Mouse (Mus musculus) naive thymus-derived CD4-positive, alpha-beta T cell, adult 2 months (primary cell): Measurements from ENCODE around the gene Strip1.
A peak's percentile ranks its signal among the peaks of the same experiment; 100 is the strongest.
"Not testable (repeated sequence)": the region's sequence is repeated elsewhere in the genome, so short reads cannot be mapped to it uniquely, and the experiment has no call there.

ENCODE experiments used
- DNase-seq: peaks from one replicate; pipeline ENCODE4 v3.0.0-alpha.2; 2011; ENCODE audit warnings: low read depth

The Strip1 gene

GRCm38 (mm10) chr3:107631523-107631958, at the start of gene Strip1:
TSS of gene Strip1 (minus strand) at chr3:107631694.
- DNase-seq = peak; percentile 95

- DNase-seq = no peak
These were observed 49.5 kb upstream of the Strip1 start for GRCm38 (mm10) chr3:107680790-107681576.

GRCm38 (mm10) chr3:107671509-107671908, 40.0 kb upstream of the Strip1 start:
- no peak for DNase-seq

GRCm38 (mm10) chr3:107670500-107670899, 39.0 kb upstream of the Strip1 start:
- no peak for DNase-seq

DNA sequence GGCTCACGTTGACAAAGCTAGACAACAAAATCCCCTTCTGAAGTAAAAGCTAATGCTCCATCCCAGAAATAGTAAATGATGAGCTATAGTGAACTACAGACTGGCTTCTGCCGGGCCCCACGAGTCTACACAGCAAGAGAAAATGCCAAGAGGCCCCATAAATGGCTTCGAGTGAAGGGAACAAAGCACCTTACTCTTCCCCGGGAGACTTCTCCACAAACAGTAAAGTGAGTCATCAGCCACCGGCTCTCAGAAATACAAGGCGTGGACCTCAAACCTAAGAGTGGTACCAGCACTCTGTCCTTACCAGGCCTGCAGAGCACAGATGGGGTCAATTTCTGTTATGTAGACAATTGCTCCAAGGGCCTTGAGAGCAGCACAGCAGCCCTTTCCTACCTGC, 37.3 kb upstream of the Strip1 start:
- no peak for DNase-seq

- no peak for DNase-seq
These were observed 35.9 kb upstream of the Strip1 start for GRCm38 (mm10) chr3:107667426-107667825.

DNA sequence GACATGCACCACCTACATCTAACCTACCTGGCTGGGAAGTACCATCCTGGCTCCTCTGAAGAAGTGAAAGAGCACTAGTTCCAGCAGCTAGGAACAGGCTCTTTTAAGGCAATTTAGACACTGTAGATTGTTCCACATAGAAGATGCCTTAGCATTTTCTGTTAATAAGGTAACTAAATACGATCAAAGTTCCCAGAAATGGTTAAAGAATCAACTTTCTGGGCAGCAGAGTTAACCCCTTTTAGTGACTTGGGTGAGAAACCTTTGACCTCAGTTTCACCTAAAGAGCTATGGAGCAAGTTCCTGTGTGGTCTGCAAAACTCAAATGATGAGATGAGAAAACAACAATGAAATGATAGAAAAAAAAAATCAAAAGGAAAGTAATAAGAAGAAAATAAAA, 33.1 kb upstream of the Strip1 start:
- DNase-seq = no peak

- peak; percentile 5 for DNase-seq
These were observed 27.5 kb upstream of the Strip1 start for GRCm38 (mm10) chr3:107659000-107659399.

GRCm38 (mm10) chr3:107656888-107657287, 25.4 kb upstream of the Strip1 start:
- no peak for DNase-seq

- DNase-seq = no peak
These were observed 24.7 kb upstream of the Strip1 start for GRCm38 (mm10) chr3:107656151-107656550.

GRCm38 (mm10) chr3:107655491-107655890, 24.0 kb upstream of the Strip1 start:
- no peak for DNase-seq

- no peak for DNase-seq
These were observed 23.4 kb upstream of the Strip1 start for GRCm38 (mm10) chr3:107654861-107655260.

GRCm38 (mm10) chr3:107652968-107653367, 21.5 kb upstream of the Strip1 start:
- DNase-seq = no peak

DNA sequence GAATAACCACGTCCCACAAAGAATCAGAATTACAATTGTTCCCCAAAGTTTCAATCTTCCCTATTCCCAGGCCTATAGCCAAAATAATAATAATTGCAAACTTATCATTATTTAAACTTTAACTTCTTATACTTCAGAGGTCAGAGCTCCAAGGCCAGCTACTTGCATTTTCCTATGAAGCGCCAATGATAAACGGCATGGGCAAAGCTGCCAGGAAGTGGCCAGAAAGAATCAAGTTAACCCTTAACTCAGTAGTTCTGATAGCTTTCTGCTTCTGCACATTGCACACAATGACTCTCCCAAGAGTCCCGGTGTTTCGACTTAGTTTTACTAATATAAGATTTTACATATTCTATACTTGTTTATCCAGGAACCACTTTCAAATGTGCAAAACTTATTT, 18.8 kb upstream of the Strip1 start:
- DNase-seq = not testable (repeated sequence)

DNA sequence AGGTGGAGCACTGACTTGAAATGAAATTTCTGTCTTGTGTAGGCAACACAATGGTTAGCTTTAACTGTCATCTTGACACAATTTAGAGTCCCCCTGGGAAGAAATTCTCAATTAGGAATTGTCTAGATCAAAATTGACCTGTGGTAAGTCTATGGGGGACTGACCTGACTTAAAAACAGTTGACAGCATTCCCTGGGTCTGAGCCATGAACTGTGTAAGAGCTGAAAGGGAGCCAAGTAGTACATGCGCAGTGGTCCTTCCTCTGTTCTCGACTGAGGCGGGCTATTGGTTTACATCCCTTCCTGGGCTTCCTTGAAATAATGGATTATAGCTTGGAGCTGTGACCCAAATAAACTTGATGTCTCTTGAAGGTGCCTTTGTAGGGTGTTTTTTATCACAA, 15.5 kb upstream of the Strip1 start:
- DNase-seq = no peak

- DNase-seq = no peak
These were observed 6.2 kb upstream of the Strip1 start for GRCm38 (mm10) chr3:107637606-107638172.

DNA sequence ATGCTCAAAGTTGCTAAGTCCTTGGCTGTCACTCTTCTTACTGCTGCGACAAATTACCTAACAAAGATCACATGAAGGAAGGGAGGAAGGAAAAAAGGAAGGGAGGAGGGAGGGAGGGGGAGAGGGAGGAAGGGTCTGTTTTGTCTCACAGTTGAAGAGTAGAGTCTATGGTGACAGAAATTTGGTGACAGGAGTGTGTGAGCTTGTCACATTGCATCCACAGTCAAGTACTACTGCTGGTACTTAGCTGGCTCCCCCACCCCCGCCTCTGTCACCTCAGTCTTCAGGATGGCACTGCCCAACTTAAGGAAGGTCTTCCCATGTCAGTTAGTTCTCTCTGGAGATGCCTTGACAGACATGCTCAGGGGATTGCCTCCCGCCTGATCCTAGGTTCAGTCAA, 4.7 kb upstream of the Strip1 start:
- no peak for DNase-seq

GRCm38 (mm10) chr3:107635836-107636235, 4.3 kb upstream of the Strip1 start:
- DNase-seq = no peak

- DNase-seq = no peak
These were observed 2.4 kb upstream of the Strip1 start for GRCm38 (mm10) chr3:107633906-107634305.

- DNase-seq = no peak
These were observed 1.3 kb upstream of the Strip1 start for GRCm38 (mm10) chr3:107632786-107633185.

DNA sequence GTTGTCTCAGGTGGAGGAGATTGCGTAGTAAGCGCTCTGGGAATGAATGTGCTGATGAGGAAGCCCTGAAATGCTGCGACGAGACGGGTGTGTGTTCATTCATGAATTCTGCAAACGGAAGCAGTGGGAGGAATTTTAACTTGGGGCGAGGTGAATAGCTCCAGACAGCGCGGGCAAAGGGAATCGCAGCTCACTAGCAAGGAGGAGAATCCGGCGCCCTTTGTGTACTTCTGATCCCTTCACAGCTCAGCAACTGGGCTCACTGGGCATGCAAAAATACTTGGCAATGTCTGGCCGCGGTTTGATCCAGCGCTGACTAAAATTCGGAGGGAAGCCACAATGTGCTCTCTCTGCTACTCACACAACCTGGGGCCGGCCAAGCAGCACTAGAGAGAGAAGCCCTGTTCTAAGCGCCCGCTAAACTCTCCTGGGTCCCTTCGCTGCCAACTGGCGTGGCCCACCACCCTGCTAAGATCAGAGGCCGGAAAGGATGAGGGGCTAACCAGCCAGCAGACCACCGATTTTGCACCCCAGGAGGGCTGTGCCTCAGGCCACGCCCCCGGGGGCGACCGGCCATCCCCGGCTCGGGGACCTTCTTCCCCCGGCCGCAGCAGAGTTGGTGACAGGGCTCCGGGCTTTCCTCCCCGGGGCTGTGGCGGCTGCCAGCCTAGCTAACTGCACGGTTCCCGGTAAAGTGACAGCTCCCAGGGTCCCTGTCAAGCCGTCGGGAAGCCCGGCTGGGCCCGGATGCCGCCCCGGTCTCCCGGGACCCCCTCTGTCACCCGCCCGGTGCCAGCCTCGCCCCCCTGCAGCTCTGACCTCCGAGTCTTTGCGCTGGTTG, 592 bp downstream of the Strip1 start, which contains the start of gene Gm10961:
TSS of gene Gm10961 (plus strand) at position 641 of the 841 bp plus-strand sequence.
- DNase-seq = no peak

- no peak for DNase-seq
These were observed 2.1 kb downstream of the Strip1 start for GRCm38 (mm10) chr3:107629411-107629810.

DNA sequence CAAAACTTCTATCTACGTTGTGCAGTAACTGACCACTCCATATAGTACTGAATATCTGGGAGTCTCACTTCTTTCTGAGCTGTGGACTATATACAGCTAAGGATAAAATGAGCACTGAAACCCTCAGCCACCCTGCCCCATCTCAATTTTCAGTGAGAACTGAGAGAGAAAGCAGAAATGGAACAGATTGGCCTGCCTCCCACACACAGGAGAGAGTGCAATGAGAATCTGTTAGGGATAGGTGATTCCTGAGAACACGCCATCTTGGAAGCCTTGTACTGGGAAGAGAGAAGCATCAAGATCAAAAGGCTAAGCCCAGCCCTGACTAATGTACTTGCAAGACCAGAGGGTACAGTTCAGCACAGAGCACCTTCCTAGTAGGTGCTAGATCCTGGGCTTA, 2.9 kb downstream of the Strip1 start:
- no peak for DNase-seq
